ENCODE assay signal across 8 mouse cellular contexts in the genomic region with DNA sequence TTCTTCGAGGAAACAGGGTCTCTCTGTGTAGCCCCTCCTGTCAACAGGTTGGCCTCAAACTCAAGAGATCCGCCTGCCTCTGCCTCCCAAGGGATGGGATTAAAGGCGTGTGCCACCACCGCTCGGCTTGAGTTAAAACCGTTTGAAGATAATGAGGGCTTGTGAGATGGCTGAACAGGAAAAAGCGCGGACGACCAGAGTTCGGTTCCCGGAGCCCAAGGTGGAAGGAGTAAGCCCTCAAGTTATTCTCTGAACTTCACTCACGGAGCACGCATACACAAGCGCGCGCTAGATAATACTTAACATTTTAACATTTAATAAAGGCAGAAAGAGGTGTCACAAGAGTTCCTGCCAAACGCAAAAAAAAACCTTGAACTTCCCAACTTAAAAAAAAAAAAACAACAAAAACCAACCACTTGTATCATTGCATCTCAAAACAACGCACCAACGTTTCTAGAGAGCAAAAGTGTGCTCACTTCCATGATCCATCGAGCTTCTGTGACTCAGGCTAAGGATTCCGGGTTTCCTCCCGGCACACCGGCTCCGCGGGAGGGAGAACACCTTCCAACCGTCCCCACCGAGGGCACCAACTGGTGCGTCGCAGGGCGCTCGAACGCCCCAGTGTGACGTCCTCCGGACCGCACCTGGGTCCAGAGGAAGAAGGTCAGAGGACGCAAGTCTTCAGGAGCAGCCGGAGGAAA. TPM values are rescaled to one million over a fixed set of nuclear protein-coding genes. Genes with fewer than 3 reads are reported as not detected.
DNase-seq lines count a peak whose midpoint lies in the region; ATAC-seq and TF ChIP-seq lines count a peak whose summit lies in the region.

Riok1 (plus strand) TSS at position 653 of the 701 bp plus-strand sequence.

- ATAC-seq in embryonic facial prominence, embryonic 15.5 days (ENCODE audit: insufficient number of reproducible peaks, low FRiP score, low TSS enrichment, low read depth), result peak; percentile 49
- ATAC-seq in hindbrain, embryonic 13.5 days (ENCODE audit: low FRiP score), result no peak
- ATAC-seq in limb, embryonic 13.5 days (ENCODE audit: low FRiP score, low read depth), result peak; percentile 74
- ATAC-seq in midbrain, embryonic 16.5 days, result no peak

- H3K4me2 ChIP-seq in embryonic facial prominence, embryonic 15.5 days (replicated peaks), result peak within 1 kb of the TSS; percentile 87
- peak within 1 kb of the TSS; percentile 97 for H3K4me2 ChIP-seq in hindbrain, embryonic 13.5 days
- peak within 1 kb of the TSS; percentile 96 for H3K4me2 ChIP-seq in limb, embryonic 13.5 days (replicated peaks)
- H3K4me2 ChIP-seq in midbrain, embryonic 16.5 days (ENCODE audit: low read length), result peak within 1 kb of the TSS; percentile 98

- no peak for TF ChIP-seq CTCF in lung, adult 2 months (IDR thresholded peaks at IDR 0.05; ENCODE audit: insufficient read depth, low read length)

- 8% methylated on average over 37 of the region's 37 CpGs for WGBS in lung, adult 2 months
- WGBS in embryonic facial prominence, embryonic 15.5 days, result 7% methylated on average over 37 of the region's 37 CpGs
- WGBS in hindbrain, embryonic 13.5 days, result 12% methylated on average over 37 of the region's 37 CpGs
- WGBS in limb, embryonic 13.5 days, result 10% methylated on average over 37 of the region's 37 CpGs
- 11% methylated on average over 37 of the region's 37 CpGs for WGBS in midbrain, embryonic 16.5 days

- peak within 1 kb of the TSS; percentile 83 for H3K27ac ChIP-seq in embryonic facial prominence, embryonic 15.5 days (replicated peaks)
- peak within 1 kb of the TSS; percentile 86 for H3K27ac ChIP-seq in hindbrain, embryonic 13.5 days
- peak within 1 kb of the TSS; percentile 79 for H3K27ac ChIP-seq in limb, embryonic 13.5 days
- H3K27ac ChIP-seq in midbrain, embryonic 16.5 days (ENCODE audit: low read length), result peak within 1 kb of the TSS; percentile 87

- TF ChIP-seq POLR2A in lung, adult 2 months (IDR thresholded peaks at IDR 0.05; ENCODE audit: borderline replicate concordance, extremely low read depth, low read depth, low read length), result no peak

- peaks cover 15% of the 10 kb centered on the region for H3K36me3 ChIP-seq in embryonic facial prominence, embryonic 15.5 days
- peaks cover 15% of the 10 kb centered on the region for H3K36me3 ChIP-seq in hindbrain, embryonic 13.5 days
- peaks cover 19% of the 10 kb centered on the region for H3K36me3 ChIP-seq in limb, embryonic 13.5 days
- H3K36me3 ChIP-seq in midbrain, embryonic 16.5 days (ENCODE audit: control insufficient read depth, insufficient read depth, low read length), result peaks cover 6% of the 10 kb centered on the region; the same call in 1 of the 2 replicates

- H3K4me1 ChIP-seq in lung, adult 2 months (ENCODE audit: control insufficient read depth, insufficient read depth, low read length), result peaks cover 8% of the 10 kb centered on the region; the same call in 1 of the 2 replicates
- H3K4me1 ChIP-seq in embryonic facial prominence, embryonic 15.5 days, result peaks cover 17% of the 10 kb centered on the region
- H3K4me1 ChIP-seq in hindbrain, embryonic 13.5 days (replicated peaks), result peaks cover 28% of the 10 kb centered on the region
- H3K4me1 ChIP-seq in limb, embryonic 13.5 days, result peaks cover 23% of the 10 kb centered on the region
- H3K4me1 ChIP-seq in midbrain, embryonic 16.5 days (ENCODE audit: control insufficient read depth, insufficient read depth, low read length), result peaks cover 23% of the 10 kb centered on the region

- H3K27me3 ChIP-seq in embryonic facial prominence, embryonic 15.5 days, result no peaks in the 10 kb centered on the region
- no peaks in the 10 kb centered on the region for H3K27me3 ChIP-seq in hindbrain, embryonic 13.5 days
- H3K27me3 ChIP-seq in limb, embryonic 13.5 days, result no peaks in the 10 kb centered on the region
- no peaks in the 10 kb centered on the region for H3K27me3 ChIP-seq in midbrain, embryonic 16.5 days (ENCODE audit: control insufficient read depth, insufficient read depth, low read depth, low read length)

- peak; percentile 5 for DNase-seq in lung, adult 2 months
- DNase-seq in lung, postnatal 25 days (ENCODE audit: low spot score), result no peak
- DNase-seq in adrenal gland, postnatal 10 days, result peak; percentile 28
- no peak for DNase-seq in yolk sac, embryonic 10.5 days (ENCODE audit: low spot score)

- no peaks in the 10 kb centered on the region for H3K9me3 ChIP-seq in embryonic facial prominence, embryonic 15.5 days (replicated peaks)
- no peaks in the 10 kb centered on the region for H3K9me3 ChIP-seq in hindbrain, embryonic 13.5 days
- H3K9me3 ChIP-seq in limb, embryonic 13.5 days, result no peaks in the 10 kb centered on the region
- no peaks in the 10 kb centered on the region for H3K9me3 ChIP-seq in midbrain, embryonic 16.5 days (replicated peaks; ENCODE audit: control insufficient read depth, low read length, poor library complexity, severe bottlenecking)

- H3K9ac ChIP-seq in embryonic facial prominence, embryonic 15.5 days, result peak within 1 kb of the TSS; percentile 80
- H3K9ac ChIP-seq in hindbrain, embryonic 13.5 days, result peak within 1 kb of the TSS; percentile 90
- H3K9ac ChIP-seq in limb, embryonic 13.5 days, result peak within 1 kb of the TSS; percentile 93
- H3K9ac ChIP-seq in midbrain, embryonic 16.5 days (ENCODE audit: low read depth, low read length), result peak within 1 kb of the TSS; percentile 91

- H3K4me3 ChIP-seq in lung, adult 2 months (replicated peaks; ENCODE audit: extremely low read depth, low read depth, low read length), result peak within 1 kb of the TSS; percentile 74
- H3K4me3 ChIP-seq in embryonic facial prominence, embryonic 15.5 days (replicated peaks), result peak within 1 kb of the TSS; percentile 84
- H3K4me3 ChIP-seq in hindbrain, embryonic 13.5 days, result peak within 1 kb of the TSS; percentile 87
- peak within 1 kb of the TSS; percentile 77 for H3K4me3 ChIP-seq in limb, embryonic 13.5 days
- peak within 1 kb of the TSS; percentile 86 for H3K4me3 ChIP-seq in midbrain, embryonic 16.5 days (ENCODE audit: low read depth, low read length)

RNA-seq across cellular contexts. Expression of gene Riok1, which starts in this region (rescaled TPM):
- polyA plus RNA-seq in lung, adult 2 months (2012; rRNA removed), result 15.5 and 16.7 TPM in 2 replicates
- total RNA-seq in adrenal gland, postnatal 10 days (2021), result 10 to 100 TPM; 31.2 to 31.4 TPM
- 46.4 and 52.2 TPM in 2 replicates for polyA plus RNA-seq in embryonic facial prominence, embryonic 15.5 days (2015; fragmentation: Nextera tagmentation; extraction: Ambion mirVana)
- 62.7 and 63.8 TPM in 2 replicates for polyA plus RNA-seq in hindbrain, embryonic 13.5 days (2015; fragmentation: Nextera tagmentation; extraction: Ambion mirVana)
- polyA plus RNA-seq in limb, embryonic 13.5 days (2015; fragmentation: Nextera tagmentation; extraction: Ambion mirVana), result 67.6 and 71.3 TPM in 2 replicates
- 53.4 and 62.7 TPM in 2 replicates for polyA plus RNA-seq in midbrain, embryonic 16.5 days (2015; fragmentation: Nextera tagmentation; extraction: Ambion mirVana)

Comparison
In these comparisons a context has a peak if more than half of its experiments do, and no peak if none do; other contexts are left out.
1. DNase-seq: peak in lung, adult 2 months (single experiment) and adrenal gland, postnatal 10 days (single experiment); none in lung, postnatal 25 days (single experiment) and yolk sac, embryonic 10.5 days (single experiment).
2. ATAC-seq: peak in embryonic facial prominence, embryonic 15.5 days (single experiment) and limb, embryonic 13.5 days (single experiment); none in hindbrain, embryonic 13.5 days (single experiment) and midbrain, embryonic 16.5 days (single experiment).
3. Peak in every context shown above with its lines, with median percentiles within 50 percentile points of each other: H3K4me3 ChIP-seq, H3K27ac ChIP-seq, H3K4me2 ChIP-seq and H3K9ac ChIP-seq.